24 mouse cellular contexts compared by ENCODE assay signal in the genomic region with DNA sequence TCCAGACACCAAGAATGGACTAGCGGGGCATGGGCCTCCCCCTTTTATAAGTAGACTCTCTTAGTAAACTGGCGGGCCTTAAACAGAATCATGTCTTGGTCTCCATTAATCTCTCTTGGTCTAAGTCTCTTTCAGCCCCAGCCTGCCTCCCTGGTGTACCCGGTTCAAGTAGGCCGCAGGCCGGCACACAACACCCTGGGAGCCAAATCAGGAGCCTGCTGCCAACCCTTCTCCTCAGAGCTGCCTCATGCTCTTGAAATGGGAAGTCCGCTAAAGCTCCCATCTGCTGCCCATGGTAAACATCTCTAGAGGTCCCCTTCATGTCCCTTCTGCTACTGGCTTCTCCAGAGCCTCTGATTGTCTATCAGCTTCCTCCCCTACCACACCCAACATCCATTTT.
"Had no signal": no experiment of that assay in that cellular context is flagged by ENCODE, and none has a peak within 500 bp of the region (broad histone marks: within the 10 kb centered on the region; RNA-seq: fewer than 3 reads in every experiment).

No protein-coding gene starts in this region.

- H3K4me2 ChIP-seq: heart, embryonic 12.5 days; hindbrain, embryonic 12.5 days; hindbrain, embryonic 14.5 days; intestine, embryonic 15.5 days; limb, embryonic 12.5 days; liver, embryonic 11.5 days had no signal

- ATAC-seq: hindbrain, embryonic 16.5 days; inflammation-experienced regulatory T-cells, adult 6 months had no signal

- DNase-seq: gastrocnemius, adult 2 months; gastrocnemius, postnatal 10 days; gastrocnemius, postnatal 25 days; heart, postnatal 10 days; heart, postnatal 4 days; kidney, adult 18-20 months; kidney, adult 8-10 months; kidney, postnatal 10 days; kidney, postnatal 25 days; kidney, postnatal 4 days; liver had no signal

- H3K36me3 ChIP-seq: heart, embryonic 10.5 days; heart, embryonic 12.5 days; hindbrain, embryonic 10.5 days; hindbrain, embryonic 12.5 days; intestine, embryonic 15.5 days; limb, embryonic 10.5 days; limb, embryonic 12.5 days had no signal

- H3K9ac ChIP-seq: heart, embryonic 12.5 days; hindbrain, embryonic 12.5 days; hindbrain, embryonic 14.5 days; intestine, embryonic 15.5 days; limb, embryonic 12.5 days; liver, embryonic 14.5 days had no signal

- H3K27ac ChIP-seq: gastrocnemius, adult 2 months; heart, embryonic 10.5 days; hindbrain, embryonic 10.5 days; hindbrain, embryonic 12.5 days; hindbrain, embryonic 14.5 days; intestine, embryonic 15.5 days; left cerebral cortex, adult 2 months; limb, embryonic 10.5 days; limb, embryonic 12.5 days; liver, embryonic 14.5 days had no signal

- H3K4me3 ChIP-seq: gastrocnemius, adult 2 months; heart, embryonic 10.5 days; heart, embryonic 12.5 days; hindbrain, embryonic 10.5 days; hindbrain, embryonic 12.5 days; intestine, embryonic 15.5 days; left cerebral cortex, adult 2 months; limb, embryonic 10.5 days; limb, embryonic 12.5 days had no signal

- H3K4me1 ChIP-seq: heart, embryonic 10.5 days; heart, embryonic 12.5 days; hindbrain, embryonic 10.5 days; hindbrain, embryonic 12.5 days; limb, embryonic 10.5 days; limb, embryonic 12.5 days had no signal

- H3K27me3 ChIP-seq: heart, embryonic 12.5 days; hindbrain, embryonic 12.5 days; intestine, embryonic 15.5 days; limb, embryonic 12.5 days had no signal

- H3K9me3 ChIP-seq: heart, embryonic 10.5 days; heart, embryonic 12.5 days; hindbrain, embryonic 10.5 days; hindbrain, embryonic 12.5 days; intestine, embryonic 15.5 days; limb, embryonic 10.5 days; limb, embryonic 12.5 days had no signal
